Mouse (Mus musculus) embryonic stem cell, embryonic (primary cell): ENCODE results near the gene Ralgds.

Experiments used
- CTCF ChIA-PET, 4 experiments: fragments of 300-600 bp in 2 of 4; fragments of 350-600 bp in 2 of 4; sonication (Branson Sonifier 250); formaldehyde crosslinking; loops; one replicate each; lab custom pipeline; 2022; ENCODE audit warnings: inconsistent platforms in 2 of 4; lab: Charles Lee
- POLR2A ChIA-PET, 4 experiments: fragments of 300-600 bp in 2 of 4; fragments of 350-600 bp in 2 of 4; sonication (Branson Sonifier 250); formaldehyde crosslinking; loops; one replicate each; lab custom pipeline; 2022; ENCODE audit warnings: antibody characterized with exemption in 4 of 4, inconsistent platforms in 1 of 4; lab: Charles Lee

Ralgds gene

DNA sequence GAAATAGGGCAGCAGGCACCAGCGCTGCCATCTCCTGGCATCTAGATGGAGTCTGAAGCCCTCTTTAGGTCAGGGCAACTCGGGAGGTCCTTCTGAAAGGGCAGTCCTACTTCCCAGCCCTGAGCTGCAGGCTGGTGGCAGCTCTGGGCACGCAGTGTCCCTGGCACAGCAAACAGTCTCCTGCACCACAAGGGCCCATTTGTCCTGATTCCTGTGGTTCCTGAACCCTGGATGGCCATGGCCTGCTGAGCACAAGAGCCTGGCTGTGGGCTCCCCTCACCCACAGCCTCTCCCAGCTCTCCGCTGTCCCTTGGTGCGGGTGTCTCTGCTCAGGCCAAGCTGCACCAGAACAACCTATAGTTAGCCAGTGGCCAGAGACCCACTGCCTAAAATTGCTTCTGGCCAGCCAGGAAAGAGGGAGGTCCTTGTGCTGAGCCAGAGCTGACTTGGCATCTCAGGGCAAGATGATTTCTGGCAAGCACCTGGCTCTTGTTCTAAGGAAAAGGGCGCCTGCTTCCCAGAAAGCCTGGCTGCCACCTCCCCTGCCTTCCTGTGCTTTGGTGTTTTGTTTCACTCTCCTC is 8.7 kb downstream of the Ralgds start:
- ChIA-PET CTCF (interaction anchor here in 3 of 4 experiments (0.7 to 2.2 kb wide), 4 partner anchors 10 to 27 kb away, joined by 3 to 7 read pairs (median 4); no protein-coding TSS in a partner anchor), POLR2A (interaction anchor here in 2 of 4 experiments (0.6 to 2.9 kb wide), 5 partner anchors 9 to 66 kb away, joined by 3 to 8 read pairs (median 4); partner anchors contain the start of gene Gtf3c5 (in 2 of the 2))

GRCm38 (mm10) chr2:28522166-28522565 is 9.2 kb downstream of the Ralgds start:
- ChIA-PET POLR2A (interaction anchor here in 2 of 4 experiments (0.6 to 2.9 kb wide), 6 partner anchors 9 to 66 kb away, joined by 3 to 8 read pairs (median 4); partner anchors contain the start of gene Gtf3c5 (in 2 of the 2)), CTCF (interaction anchor here in 2 of 4 experiments (1.1 to 2.2 kb wide), 2 partner anchors 24 to 26 kb away, joined by 3 to 7 read pairs; no protein-coding TSS in a partner anchor)

GRCm38 (mm10) chr2:28523643-28524117 is 10.8 kb downstream of the Ralgds start:
- ChIA-PET POLR2A (interaction anchor here in 3 of 4 experiments (0.6 to 3.8 kb wide), 12 partner anchors 9 to 1018 kb away, joined by 3 to 14 read pairs (median 4); partner anchors contain the start of genes Gtf3c5 (in 2 of the 3), Gm10134 (in 1 of the 3) and Ralgds (in 1 of the 3)), CTCF (interaction anchor here in 2 of 4 experiments (0.7 to 3.3 kb wide), 4 partner anchors 12 to 62 kb away, joined by 3 to 21 read pairs (median 4); partner anchors contain the start of gene Ralgds (in 1 of the 2))

GRCm38 (mm10) chr2:28524406-28524805 is 11.5 kb downstream of the Ralgds start:
- ChIA-PET POLR2A (interaction anchor here in 2 of 4 experiments (1.2 to 3.8 kb wide), 10 partner anchors 9 to 58 kb away, joined by 4 to 16 read pairs (median 6); partner anchors contain the start of genes Gbgt1 (in 1 of the 2), Gtf3c5 (in 1 of the 2) and Ralgds (in 1 of the 2)), CTCF (interaction anchor here in 2 of 4 experiments (1.2 to 3.9 kb wide), 3 partner anchors 7 to 23 kb away, joined by 3 to 51 read pairs (median 21); partner anchors contain the start of gene Ralgds (in 1 of the 2))

- POLR2A ChIA-PET: interaction anchor here (0.5 to 3.8 kb wide), 37 partner anchors 8 to 319 kb away, joined by 3 to 16 read pairs (median 4); partner anchors contain the start of genes Gtf3c5 (in 3 of the 4), Ralgds (in 3 of the 4), Tsc1 (in 2 of the 4) and 1700007K13Rik (in 1 of the 4)
Observed at GRCm38 (mm10) chr2:28525219-28525942, 12.5 kb downstream of the Ralgds start.

DNA sequence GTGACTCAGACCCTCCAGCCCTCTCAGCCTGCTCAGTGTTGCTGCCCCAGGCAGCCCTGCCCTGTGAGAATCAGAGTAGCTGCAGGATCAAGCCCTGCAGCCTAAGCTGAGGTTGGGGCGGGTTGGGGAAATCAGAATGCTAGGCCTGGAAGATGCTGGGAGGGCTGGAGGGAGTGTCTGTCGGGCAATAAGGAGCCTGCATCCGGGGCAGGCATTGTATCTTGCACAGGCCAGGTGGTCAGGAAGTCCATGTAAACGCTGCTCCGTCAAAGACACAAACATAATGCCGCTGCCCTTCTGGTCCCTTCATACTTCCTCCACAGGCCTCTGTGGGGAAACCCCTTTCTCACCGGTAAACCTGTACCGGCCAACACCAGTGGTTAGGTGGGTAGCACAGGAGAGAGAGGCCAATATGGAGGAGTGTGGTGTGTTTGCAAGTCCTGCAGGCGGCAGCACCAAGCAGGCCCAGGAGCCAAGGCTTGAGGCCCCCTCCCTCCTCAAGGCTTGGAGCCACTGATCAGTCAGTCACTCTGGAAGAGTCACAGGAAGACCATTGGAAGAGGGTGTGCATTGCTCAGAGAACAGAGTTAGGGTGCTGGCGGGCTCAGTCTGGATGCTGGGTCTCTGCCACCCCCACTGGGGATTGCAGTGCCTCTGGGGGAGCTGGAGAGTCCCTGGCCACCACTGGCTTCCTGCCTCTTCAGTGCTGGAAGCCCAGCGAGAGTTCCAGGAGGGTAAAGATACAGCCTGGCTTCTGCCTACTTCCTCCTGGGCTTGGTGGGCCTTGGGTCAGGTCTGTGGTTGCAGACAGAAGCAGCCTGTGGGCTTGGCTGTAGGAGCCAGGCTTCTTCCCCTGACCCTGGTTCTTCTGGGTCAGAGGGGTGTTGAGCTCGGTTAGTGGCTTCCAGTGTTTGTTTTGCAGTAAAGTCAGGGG is 13.3 kb downstream of the Ralgds start:
- POLR2A ChIA-PET: interaction anchor here (0.5 to 3.8 kb wide), 34 partner anchors 7 to 319 kb away, joined by 3 to 16 read pairs (median 4); partner anchors contain the start of genes Gtf3c5 (in 3 of the 4), Tsc1 (in 2 of the 4), 1700007K13Rik (in 1 of the 4) and Gbgt1 (in 1 of the 4)
- CTCF ChIA-PET: interaction anchor here (0.7 to 4.7 kb wide), 16 partner anchors 9 to 151 kb away, joined by 3 to 51 read pairs (median 5); partner anchors contain the start of genes Gm10134 (in 1 of the 4), Gtf3c5 (in 1 of the 4) and Ralgds (in 1 of the 4)

More at GRCm38 (mm10) chr2:28525219-28525942, 12.5 kb downstream of the Ralgds start:
- CTCF ChIA-PET: interaction anchor here (0.7 to 4.7 kb wide), 15 partner anchors 8 to 150 kb away, joined by 3 to 51 read pairs (median 5); partner anchors contain the start of genes Gm10134 (in 1 of the 4), Gtf3c5 (in 1 of the 4) and Ralgds (in 1 of the 4)

DNA sequence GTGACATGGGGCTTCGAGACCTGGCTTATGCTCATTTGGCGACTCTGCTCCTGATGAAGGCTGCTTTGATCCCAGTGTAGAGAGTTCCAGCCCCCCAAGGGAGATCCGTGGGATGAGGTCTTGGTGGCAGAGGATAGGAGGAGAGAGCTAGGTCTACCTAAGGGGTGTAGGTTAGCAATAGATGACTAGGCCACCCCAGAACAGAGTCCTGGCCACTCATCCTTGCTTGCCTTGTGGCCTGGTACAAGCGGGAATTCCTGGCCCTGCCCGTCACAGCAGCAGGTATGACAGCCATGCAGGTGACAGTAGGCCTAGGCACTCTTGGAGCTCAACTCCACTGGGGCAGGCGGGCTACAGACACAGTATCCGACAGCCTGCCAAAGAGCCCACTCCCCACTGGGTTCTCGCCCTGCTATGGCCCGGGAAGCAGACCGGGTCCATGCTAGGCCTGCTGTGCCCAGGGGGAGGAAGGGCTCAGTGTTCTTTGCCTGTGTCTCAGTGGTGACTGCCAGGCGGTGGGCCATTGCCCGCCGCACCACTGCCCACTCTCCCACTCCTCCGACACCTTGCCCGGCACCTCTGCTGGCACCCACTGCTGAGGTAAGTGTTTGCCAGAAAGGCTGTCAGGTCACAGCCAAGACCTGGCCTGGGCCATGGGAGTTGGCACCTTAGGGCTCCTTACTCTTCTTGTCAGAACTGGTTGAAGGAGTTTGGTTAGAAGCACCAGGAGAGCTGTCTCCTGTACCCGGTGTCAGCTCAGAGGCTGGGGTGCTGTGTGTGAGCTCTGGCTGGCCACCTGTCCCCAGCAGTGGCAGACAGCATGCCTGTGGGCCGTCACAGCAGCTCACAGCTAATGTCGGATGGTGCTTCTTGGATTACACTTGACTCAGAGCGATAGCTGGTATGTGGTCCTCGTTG is 14.8 kb downstream of the Ralgds start:
- ChIA-PET POLR2A (interaction anchor here in 3 of 4 experiments (0.5 to 3.5 kb wide), 13 partner anchors 9 to 444 kb away, joined by 3 to 15 read pairs (median 3); partner anchors contain the start of gene Ralgds (in 1 of the 3)), CTCF (interaction anchor here (0.5 to 4.7 kb wide), 10 partner anchors 8 to 390 kb away, joined by 3 to 51 read pairs (median 6); partner anchors contain the start of gene Gtf3c5 (in 1 of the 4))

GRCm38 (mm10) chr2:28528354-28528730 is 15.4 kb downstream of the Ralgds start:
- CTCF ChIA-PET: interaction anchor here in 3 of 4 experiments (0.8 to 4.7 kb wide), 4 partner anchors 11 to 88 kb away, joined by 3 to 51 read pairs (median 15); no protein-coding TSS in a partner anchor

DNA sequence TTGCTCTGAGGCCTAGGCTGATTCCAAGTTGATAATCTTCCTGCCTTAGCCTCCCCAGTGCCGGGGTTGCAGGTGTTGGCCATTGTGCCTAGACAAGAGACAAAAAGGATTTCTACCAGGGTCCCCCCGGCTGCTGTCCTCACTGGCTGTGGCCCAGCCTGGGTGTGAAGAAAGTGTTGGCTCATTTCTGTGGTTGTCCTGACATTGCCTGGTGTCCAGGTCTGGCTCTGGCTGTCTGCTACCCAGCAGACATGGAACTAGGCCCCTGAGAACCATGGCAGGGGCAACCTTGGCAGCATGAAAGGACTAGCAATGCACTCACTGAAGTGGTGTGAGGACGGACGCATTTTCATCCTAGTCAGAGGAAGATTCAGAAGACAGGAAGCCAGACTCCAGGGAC is 16.9 kb downstream of the Ralgds start:
- ChIA-PET POLR2A (interaction anchor here in 2 of 4 experiments (0.9 to 3.5 kb wide), 3 partner anchors 12 to 23 kb away, joined by 4 to 15 read pairs (median 11); no protein-coding TSS in a partner anchor), CTCF (interaction anchor here in 1 of 4 experiments (0.5 to 1.3 kb wide), 3 partner anchors 12 to 717 kb away, joined by 3 to 6 read pairs (median 3); no protein-coding TSS in a partner anchor)

More at GRCm38 (mm10) chr2:28528354-28528730, 15.4 kb downstream of the Ralgds start:
- POLR2A ChIA-PET: interaction anchor here in 3 of 4 experiments (0.5 to 3.5 kb wide), 13 partner anchors 8 to 444 kb away, joined by 3 to 15 read pairs (median 3); no protein-coding TSS in a partner anchor

- ChIA-PET POLR2A (interaction anchor here in 1 of 4 experiments (0.9 to 2.0 kb wide), 2 partner anchors 8 to 13 kb away, joined by 4 to 11 read pairs; no protein-coding TSS in a partner anchor), CTCF (interaction anchor here in 1 of 4 experiments (1.2 kb wide), 1 partner anchor 77 kb away, joined by 3 read pairs; no protein-coding TSS in a partner anchor)
Observed at GRCm38 (mm10) chr2:28530311-28530710, 17.4 kb downstream of the Ralgds start.

DNA sequence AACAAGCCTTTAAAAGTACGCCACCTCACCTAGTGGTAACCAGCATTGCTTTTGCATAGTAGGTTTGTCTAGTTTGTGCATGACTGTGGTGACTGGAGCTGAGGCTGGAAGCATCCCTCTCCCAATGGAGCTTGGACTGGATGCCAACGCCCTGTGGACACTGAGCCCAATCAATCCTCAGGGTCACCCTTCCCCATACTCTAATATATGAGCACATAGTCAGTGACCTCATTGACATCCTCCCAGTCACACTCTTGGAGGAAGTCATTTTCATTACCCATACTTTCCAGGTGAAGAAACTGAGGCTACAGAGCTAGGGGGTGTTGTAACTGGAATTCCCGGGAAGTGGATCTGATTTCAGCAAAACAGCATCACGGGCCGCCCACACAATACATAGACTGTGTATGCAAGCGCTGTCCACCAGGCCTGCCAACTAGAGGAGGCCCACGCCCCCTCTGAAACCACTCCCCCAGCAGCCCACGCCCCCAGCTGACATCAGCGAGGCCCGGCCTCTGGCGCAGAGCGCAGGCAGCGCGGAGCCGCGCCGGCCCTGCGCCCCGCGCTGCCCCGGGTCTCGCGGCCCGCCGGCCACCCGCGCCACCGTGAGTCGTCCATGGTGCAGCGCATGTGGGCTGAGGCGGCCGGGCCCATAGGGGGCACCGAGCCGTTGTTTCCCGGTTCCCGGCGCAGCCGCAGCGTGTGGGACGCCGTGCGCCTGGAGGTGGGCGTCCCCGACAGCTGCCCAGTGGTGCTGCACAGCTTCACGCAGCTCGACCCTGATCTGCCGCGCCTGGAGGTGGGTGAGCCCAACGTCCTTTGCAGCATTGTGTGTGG is 20.2 kb downstream of the Ralgds start:
- ChIA-PET CTCF (interaction anchor here (0.6 to 1.6 kb wide), 13 partner anchors 14 to 66 kb away, joined by 3 to 10 read pairs (median 4); partner anchors contain the start of gene Gm10134 (in 1 of the 4)), POLR2A (interaction anchor here (0.5 to 3.0 kb wide), 18 partner anchors 7 to 315 kb away, joined by 3 to 13 read pairs (median 4); partner anchors contain the start of genes 1700007K13Rik (in 2 of the 4), Gm10134 (in 1 of the 4), Gtf3c5 (in 1 of the 4) and Ralgds (in 1 of the 4))

- CTCF ChIA-PET: interaction anchor here in 3 of 4 experiments (0.6 to 1.6 kb wide), 15 partner anchors 14 to 65 kb away, joined by 3 to 10 read pairs (median 3); partner anchors contain the start of genes Gm10134 (in 1 of the 3) and Gtf3c5 (in 1 of the 3)
- POLR2A ChIA-PET: interaction anchor here in 3 of 4 experiments (0.5 to 3.0 kb wide), 14 partner anchors 8 to 68 kb away, joined by 3 to 13 read pairs (median 6); partner anchors contain the start of genes 1700007K13Rik (in 2 of the 3), Gm10134 (in 1 of the 3), Gtf3c5 (in 1 of the 3) and Ralgds (in 1 of the 3)
Observed at GRCm38 (mm10) chr2:28533901-28534435, 21.0 kb downstream of the Ralgds start.
